Mouse (Mus musculus) heart, postnatal 10 days (tissue): ENCODE measurements around the gene Atg4a-ps. TPM values are rescaled to one million over a fixed set of nuclear protein-coding genes. Genes with fewer than 3 reads are reported as not detected.
"Not testable (repeated sequence)": the region's sequence is repeated elsewhere in the genome, so short reads cannot be mapped to it uniquely, and the experiment has no call there.

Source experiments
- DNase-seq, 2 experiments: peaks; one replicate each; pipeline ENCODE4 v3.0.0; 2021
- intact Hi-C: fragments of 180-260 bp; cut with DNase I; formaldehyde crosslinking; loops from one replicate; pipeline ENCODE4 v1.15.1; 2025
- total RNA-seq, 2 experiments: library from RNA; stranded (reverse); gene quantifications; 2 replicates each; pipeline ENCODE4 v1.2.3; 2021

The Atg4a-ps gene
- 1 to 10 TPM in 1 of 2 experiments, not detected in 1; 1.5 TPM for total RNA-seq

- intact Hi-C loops, DNase-seq: not testable (repeated sequence)
Measured at GRCm38 (mm10) chr3:103645968-103646367, at the start of gene Atg4a-ps. Gene Atg4a-ps (minus strand): TSS chr3:103646068.

DNA sequence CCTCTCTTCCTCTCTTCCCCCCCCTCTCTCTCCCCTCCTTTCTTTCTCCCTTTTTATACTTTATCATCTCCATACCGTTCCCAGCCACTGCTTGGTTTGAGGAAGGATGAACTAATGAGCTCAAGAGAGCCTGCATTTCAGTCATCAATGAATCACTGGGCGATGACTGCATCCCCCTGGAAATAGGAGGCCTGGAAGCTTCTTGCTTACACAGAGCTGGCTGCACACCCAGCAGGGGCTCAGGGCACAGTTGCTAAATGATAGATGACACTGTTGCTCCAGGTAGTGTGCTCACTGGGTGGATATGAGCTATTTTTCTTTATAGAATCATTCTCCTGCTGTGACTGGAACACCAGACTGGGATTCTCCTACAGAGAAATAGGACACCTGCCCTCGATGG, 49.7 kb upstream of the Atg4a-ps start:
- intact Hi-C loops: no loop called here
- no peak for DNase-seq

DNA sequence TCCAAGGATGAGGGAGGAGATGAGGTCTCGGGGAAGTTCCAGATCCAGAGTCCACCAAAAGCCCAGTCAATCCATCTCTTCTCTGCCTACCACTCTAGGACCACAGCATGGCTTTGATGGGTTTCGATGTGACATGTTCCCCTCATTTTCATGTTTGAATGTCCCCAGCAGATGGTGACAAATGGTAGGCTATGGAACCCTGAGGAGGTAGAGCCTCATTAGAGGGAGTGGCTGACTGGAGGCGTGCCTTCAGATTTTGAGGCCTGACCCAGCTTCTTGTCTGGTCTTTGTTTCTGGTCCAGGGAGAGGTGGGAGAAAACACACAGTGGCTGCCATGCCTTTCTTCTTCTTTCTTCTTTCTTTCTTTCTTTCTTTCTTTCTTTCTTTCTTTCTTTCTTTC, 44.6 kb upstream of the Atg4a-ps start:
- DNase-seq: peak; percentile 19 to 23
- intact Hi-C loops: loop anchor here (2.0 kb wide), 1 partner anchor 48 kb away; the partner anchor contains the start of genes Gm10964 and Olfml3

GRCm38 (mm10) chr3:103689043-103689442, 43.2 kb upstream of the Atg4a-ps start:
- DNase-seq: no peak
- intact Hi-C loops: no loop called here

- intact Hi-C loops: no loop called here
- DNase-seq: no peak
Measured at GRCm38 (mm10) chr3:103683966-103684319, 38.1 kb upstream of the Atg4a-ps start.

DNA sequence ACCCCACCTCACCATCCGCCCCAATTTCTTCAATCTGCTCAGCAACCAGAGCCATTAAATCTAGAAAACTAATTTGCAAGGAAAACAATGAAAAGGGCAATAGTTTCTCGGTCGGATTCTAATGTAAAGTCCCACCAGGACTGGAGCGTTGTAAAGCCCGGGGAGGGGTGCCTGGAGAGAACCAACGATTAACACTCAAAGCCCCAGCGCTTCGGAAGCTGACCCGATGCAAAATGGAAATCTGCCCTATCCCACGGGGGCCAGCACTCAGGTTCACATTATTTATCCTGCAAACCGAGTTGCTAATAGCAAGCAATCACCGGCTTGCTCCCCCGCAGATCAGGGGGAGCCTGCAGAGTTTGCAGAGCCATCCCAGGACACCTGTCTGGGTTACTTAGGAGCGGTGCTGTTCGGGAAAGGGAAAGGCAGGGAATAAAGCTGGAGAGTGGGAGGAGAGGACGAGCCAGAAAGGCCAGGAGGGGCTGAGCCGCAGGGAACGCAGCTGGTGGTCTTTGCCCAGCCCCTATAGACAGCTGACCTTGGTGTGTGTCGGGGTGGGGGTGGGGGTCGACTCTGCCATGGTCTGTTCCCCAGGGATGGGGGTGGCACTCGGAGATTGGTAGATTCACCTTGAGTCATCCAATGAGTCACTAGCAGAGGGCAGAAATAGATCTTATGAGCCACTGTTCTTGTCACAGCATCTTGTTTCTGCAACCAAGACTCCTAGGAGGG, 37.5 kb upstream of the Atg4a-ps start:
- intact Hi-C loops: no loop called here
- DNase-seq: no peak

DNA sequence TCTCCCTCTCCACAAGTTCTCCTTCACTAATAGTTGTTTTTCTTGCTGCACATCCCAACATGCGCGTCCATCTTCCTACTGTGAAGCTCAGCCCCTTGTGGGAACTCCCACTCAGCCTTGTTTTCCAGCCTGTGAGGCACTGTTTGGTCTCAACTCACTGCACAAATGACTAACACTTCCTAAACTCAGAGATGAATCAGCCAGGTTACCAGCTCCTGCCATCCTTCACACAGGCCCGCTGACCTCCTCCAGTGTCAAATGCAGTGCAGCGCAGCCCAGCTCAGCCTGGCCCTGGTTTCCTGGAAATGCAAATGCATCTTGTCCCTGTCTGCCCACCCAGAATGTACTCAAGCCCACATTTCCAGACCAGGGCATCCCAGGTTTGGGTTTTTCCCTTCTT, 36.6 kb upstream of the Atg4a-ps start:
- no peak for DNase-seq
- intact Hi-C loops: no loop called here

GRCm38 (mm10) chr3:103678811-103679210, 32.9 kb upstream of the Atg4a-ps start:
- intact Hi-C loops: no loop called here
- DNase-seq: no peak

DNA sequence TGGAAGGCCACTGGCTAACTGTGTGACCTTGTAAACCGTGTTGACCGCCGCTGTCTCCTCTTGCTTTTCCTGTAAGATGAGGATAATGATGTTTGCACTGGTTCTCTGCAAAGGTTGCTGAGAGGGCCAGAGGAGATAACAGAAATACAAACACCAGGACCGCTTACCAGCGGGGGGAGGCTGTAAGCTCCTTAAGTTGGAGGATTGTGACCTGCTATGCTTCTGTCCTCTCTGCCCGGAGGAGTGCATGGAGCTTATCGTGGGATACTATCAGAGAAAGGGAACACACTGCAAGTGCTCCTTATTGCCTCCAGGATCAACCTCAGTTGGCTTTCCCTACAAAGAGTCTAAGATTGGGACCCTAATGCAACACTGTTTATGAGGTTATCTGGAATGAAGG, 26.8 kb upstream of the Atg4a-ps start:
- DNase-seq: no peak
- intact Hi-C loops: no loop called here

DNA sequence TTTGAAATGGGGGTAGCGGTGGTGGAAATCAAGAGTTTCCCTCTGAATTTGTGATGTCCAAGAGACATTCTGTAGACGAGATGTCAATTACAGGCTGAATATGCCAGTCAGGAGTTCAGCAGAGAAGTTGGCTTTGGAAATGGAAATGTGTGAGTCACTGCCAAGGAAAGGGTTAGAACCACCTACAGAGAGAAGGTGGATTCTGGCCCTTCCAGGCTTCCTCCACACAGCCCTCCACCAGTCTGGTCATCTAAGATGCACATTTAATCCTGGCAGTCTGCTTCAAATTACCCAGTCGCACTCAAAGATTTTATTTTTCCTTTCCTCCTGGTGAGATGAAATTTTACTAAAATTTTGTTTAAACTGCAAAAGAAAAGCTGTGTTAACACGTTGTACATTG, 26.2 kb upstream of the Atg4a-ps start:
- no peak for DNase-seq
- intact Hi-C loops: no loop called here

DNA sequence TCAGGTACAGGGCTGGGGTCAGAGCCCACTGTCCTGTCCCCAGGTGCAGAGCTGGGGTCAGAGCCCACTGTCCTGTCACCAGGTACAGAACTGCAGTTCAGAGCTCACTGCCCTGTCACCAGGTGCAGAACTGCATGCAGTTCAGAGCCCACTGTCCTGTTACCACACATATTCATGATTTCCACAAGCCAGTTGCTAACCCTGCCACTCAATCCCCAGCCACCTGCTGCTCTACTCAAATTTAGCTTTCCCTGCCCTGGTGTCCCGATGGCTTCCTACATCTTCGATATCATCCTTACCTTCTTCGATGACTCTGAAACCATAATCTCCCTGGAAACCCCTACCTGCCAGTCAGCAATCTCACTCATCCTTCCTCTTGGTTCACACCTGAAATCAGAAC, 17.5 kb upstream of the Atg4a-ps start:
- intact Hi-C loops: no loop called here
- no peak for DNase-seq

DNA sequence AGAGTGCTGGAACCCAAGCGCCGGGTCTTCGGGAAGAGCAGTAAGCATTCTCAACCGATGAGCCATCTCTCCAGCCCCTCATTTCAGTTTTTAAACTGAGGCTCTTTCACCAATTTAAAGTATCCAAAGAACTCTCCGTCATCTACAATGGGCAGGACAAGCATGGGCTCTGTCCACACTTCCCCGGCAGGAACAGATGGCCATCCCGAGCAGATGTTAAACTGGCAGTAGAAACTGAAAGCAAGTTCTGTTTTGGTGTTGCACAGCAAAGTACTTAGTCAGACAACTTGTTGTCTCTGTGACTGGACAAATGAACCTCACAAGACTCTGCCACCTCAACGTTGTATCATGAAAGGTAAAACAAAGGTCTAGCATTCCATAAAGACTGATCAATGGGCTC, 15.8 kb upstream of the Atg4a-ps start:
- DNase-seq: no peak

GRCm38 (mm10) chr3:103660012-103660411, 14.1 kb upstream of the Atg4a-ps start:
- peak in 1 of 2 experiments; percentile 18 for DNase-seq
- intact Hi-C loops: no loop called here

More for the DNA sequence above, 15.8 kb upstream of the Atg4a-ps start:
- intact Hi-C loops: no loop called here

GRCm38 (mm10) chr3:103650406-103650805, 4.5 kb upstream of the Atg4a-ps start:
- intact Hi-C loops: no loop called here
- DNase-seq: no peak

- DNase-seq: no peak
- intact Hi-C loops: no loop called here
Measured at GRCm38 (mm10) chr3:103649716-103650115, 3.8 kb upstream of the Atg4a-ps start.

- DNase-seq: peak in 1 of 2 experiments; percentile 39
Measured at GRCm38 (mm10) chr3:103648486-103648885, 2.6 kb upstream of the Atg4a-ps start.

DNA sequence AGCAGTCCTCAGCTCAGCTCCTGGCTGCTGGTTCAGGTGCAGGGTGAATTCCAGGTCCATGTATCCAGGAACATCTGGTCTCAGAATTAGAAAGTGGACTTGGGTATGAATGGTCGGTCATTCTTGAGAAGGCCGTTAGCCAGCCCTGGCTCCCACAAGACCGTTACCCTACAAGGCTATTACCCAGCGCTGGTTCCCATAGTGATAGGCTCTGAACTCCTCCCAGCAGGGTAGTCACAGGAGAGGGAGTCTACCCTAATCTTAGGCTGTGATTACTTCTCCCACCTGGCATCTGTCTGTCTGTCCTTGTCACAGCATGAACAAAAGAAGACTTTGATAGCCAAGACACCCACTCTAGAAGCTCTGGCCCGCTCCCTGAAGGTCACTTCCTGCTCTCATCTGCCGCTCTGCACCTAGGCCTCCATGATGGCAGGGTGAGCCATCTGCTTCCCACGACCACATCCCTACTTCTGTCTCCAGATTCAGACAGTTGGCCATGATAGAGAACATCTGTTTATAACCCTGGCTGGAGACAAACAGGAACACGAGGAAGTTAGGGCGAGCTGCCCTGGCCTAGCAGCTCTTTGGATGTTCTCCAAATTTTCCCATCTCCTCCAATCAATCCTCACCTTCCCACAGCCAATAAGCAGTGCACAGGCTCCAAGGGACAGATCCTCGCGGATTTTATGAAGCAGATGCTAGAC, 1.4 kb upstream of the Atg4a-ps start:
- peak; percentile 31 to 35 for DNase-seq
- intact Hi-C loops: no loop called here

More at GRCm38 (mm10) chr3:103648486-103648885, 2.6 kb upstream of the Atg4a-ps start:
- intact Hi-C loops: no loop called here

- no peak for DNase-seq
- intact Hi-C loops: no loop called here
Measured at GRCm38 (mm10) chr3:103641301-103641700, 4.6 kb downstream of the Atg4a-ps start.

DNA sequence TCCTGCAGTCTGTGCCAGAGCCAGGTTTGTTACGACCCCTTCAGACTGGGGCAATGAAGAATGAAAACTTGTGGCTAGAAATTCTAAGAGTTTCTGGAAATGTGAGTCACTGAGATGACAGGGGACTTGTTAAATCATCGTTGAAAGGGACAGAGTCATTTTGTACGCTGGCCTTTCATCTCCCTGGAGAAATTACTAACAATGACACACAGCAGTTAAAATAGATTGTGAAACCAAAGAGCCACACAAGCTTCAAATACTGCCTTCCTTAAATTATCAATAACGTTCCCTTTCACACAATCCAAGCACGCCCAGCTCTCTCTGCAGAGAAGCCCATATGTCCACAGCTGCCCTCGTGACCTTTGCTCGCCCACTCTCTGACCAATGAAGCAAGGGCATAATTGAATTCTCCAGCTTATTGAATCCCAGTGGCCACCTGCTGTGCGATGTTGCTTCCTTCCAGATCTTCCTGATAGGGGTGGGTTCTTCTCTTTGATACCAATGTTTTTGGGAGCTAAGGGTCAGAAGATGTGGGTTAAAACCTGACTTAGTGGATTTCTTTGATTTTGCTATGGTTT, 5.6 kb downstream of the Atg4a-ps start:
- intact Hi-C loops: no loop called here
- no peak for DNase-seq

DNA sequence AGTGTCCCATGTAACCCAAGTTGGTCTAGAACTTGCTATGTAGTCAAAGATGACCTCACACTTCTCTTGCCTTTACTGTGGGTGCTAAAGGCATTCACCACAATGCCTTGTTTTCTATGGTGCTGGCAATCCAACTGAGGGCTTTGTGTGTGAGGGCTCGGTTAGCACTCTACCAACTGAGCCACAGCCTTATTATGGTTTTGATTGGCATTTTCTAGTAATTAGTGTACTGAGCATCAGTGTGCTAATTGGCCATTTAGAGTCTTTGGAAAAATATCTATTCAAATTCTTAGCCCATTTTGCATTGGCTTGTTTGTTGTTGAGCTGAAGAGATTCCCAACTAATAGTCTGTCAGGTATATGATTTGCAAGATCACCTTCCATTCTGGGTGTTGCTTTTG, 8.2 kb downstream of the Atg4a-ps start:
- intact Hi-C loops: no loop called here
- no peak for DNase-seq

- intact Hi-C loops: no loop called here
Measured at GRCm38 (mm10) chr3:103634256-103634655, 11.6 kb downstream of the Atg4a-ps start.

DNA sequence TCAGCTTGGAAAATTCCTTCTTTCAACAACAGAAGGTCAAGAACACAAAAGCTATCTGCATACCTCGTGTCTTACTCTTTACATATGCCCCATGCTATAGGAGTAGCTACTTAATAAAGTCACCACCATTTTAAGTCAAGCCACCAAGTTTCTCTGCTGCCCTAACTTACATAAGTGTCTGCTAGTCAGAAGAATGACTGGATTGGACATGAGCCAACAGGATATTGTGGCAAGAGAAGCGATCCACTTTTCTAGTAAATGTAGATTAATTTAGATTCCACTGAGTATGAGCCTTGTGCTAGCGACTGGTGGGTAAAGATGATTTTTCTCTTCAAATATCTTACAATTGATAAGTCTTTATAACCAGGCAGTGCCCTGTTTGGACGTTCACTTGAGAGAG, 12.0 kb downstream of the Atg4a-ps start:
- DNase-seq: no peak
- intact Hi-C loops: no loop called here

More at GRCm38 (mm10) chr3:103634256-103634655, 11.6 kb downstream of the Atg4a-ps start:
- no peak for DNase-seq
